16 mouse cellular contexts compared by ENCODE assay signal in the genomic region with DNA sequence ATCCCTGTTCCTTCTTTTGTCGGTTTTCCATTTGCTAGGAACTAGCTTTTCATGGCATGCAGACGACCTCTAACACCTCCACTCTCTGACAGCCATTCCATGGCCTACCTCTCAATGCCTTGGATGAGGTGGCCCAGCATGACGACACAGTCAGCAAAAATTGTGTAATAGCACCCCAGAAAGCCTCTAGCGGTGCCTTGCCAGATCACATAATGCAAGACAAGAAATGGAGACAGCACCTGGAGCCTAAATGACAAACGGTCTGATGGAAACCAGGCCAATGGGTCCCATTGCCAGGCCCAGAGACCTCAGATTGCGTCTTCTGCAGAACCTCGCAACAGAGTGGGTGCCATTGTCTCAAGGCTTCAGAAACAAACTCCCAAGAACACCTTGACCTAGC. TPM values are rescaled to one million over a fixed set of nuclear protein-coding genes. Genes with fewer than 3 reads are reported as not detected.
DNase-seq lines count a peak whose midpoint lies in the region; ATAC-seq lines count a peak whose summit lies in the region.
"Had no signal": no experiment of that assay in that cellular context is flagged by ENCODE, and none has a peak within 500 bp of the region (broad histone marks: within the 10 kb centered on the region; RNA-seq: fewer than 3 reads in every experiment).

No protein-coding gene starts in this region.

- peak; percentile 23; the same call in 1 of the 2 replicates for ATAC-seq in megakaryocyte progenitor cell, adult 5-6 weeks (replicated peaks; ENCODE audit: poor library complexity)
- ATAC-seq: forebrain, embryonic 14.5 days; forebrain, embryonic 16.5 days had no signal

- peak; percentile 70 for DNase-seq in heart, adult 11 months
- DNase-seq in heart, postnatal 4 days: no peak
- DNase-seq in gonadal fat pad, adult 2 months (ENCODE audit: low read depth): peak; percentile 88
- no peak for DNase-seq in cerebellum, postnatal 25 days
- DNase-seq: adrenal gland, adult 8-10 months; adrenal gland, postnatal 14 days; cerebellum, adult 11 months; cerebellum, adult 18-20 months; cerebellum, adult 8-10 months; cerebellum, adult 9-11 months; cerebellum, postnatal 14 days had no signal

RNA-seq across cellular contexts. Expression of a gene that starts 19.6 kb away (rescaled TPM):
- total RNA-seq in heart, postnatal 4 days (2021): 100 to 1,000 TPM; 182 to 200 TPM
- polyA plus RNA-seq in gonadal fat pad, adult 2 months (2012; rRNA removed): 41.7 and 81.3 TPM in 2 replicates
- not detected in 2 replicates for total RNA-seq in megakaryocyte progenitor cell, adult 5-6 weeks (2015)
- total RNA-seq in megakaryocyte progenitor cell, adult 5-6 weeks (2017): not detected in 2 replicates
- total RNA-seq: MEL had no signal
- polyA plus RNA-seq: erythroblast, embryonic 14.5 days had no signal

RNA-seq across cellular contexts. Expression of a gene that starts 21.1 kb away (rescaled TPM):
- 10 to 100 TPM; 30.7 to 30.9 TPM for total RNA-seq in heart, postnatal 4 days (2021)
- 36.9 and 41.2 TPM in 2 replicates for polyA plus RNA-seq in gonadal fat pad, adult 2 months (2012; rRNA removed)
- total RNA-seq in megakaryocyte progenitor cell, adult 5-6 weeks (2015): 22.8 and 23.8 TPM in 2 replicates
- total RNA-seq in megakaryocyte progenitor cell, adult 5-6 weeks (2017): 46.0 and 51.2 TPM in 2 replicates

Comparison
In these comparisons a context has a peak if more than half of its experiments do, and no peak if none do; other contexts are left out.
1. DNase-seq: peak in heart, adult 11 months (single experiment) and gonadal fat pad, adult 2 months (single experiment); none in heart, postnatal 4 days (single experiment) and cerebellum, postnatal 25 days (0 of 2).
2. RNA of a gene that starts 19.6 kb away (total RNA-seq): 182 to 200 TPM in heart, postnatal 4 days; not detected in megakaryocyte progenitor cell, adult 5-6 weeks; every median in the first group is over 100 times any median in the second.